ENCODE assay signal across 24 mouse cellular contexts in the genomic region with DNA sequence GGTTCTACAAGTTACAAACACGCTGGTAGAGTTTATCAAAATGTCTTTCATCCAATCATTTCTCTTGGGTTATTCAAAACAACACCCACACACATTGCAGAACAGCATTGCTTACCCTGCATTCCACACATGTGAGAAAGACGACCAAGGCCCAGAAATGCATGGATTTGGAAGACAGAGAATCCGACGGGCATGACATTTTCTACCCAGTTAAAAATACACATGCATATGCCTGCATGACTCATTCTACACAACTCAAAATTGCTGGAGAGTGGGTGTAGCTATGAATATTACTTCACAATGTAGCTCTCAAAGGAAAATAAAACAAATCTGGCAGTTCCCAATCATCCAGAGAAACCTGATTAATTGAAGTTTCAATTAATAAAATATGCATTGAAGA. TPM values are rescaled to one million over a fixed set of nuclear protein-coding genes. Genes with fewer than 3 reads are reported as not detected.
DNase-seq lines count a peak whose midpoint lies in the region; ATAC-seq and TF ChIP-seq lines count a peak whose summit lies in the region.
"Had no signal": no experiment of that assay in that cellular context is flagged by ENCODE, and none has a peak within 500 bp of the region (broad histone marks: within the 10 kb centered on the region; RNA-seq: fewer than 3 reads in every experiment).

No protein-coding gene starts in this region.

- TF ChIP-seq EP300 in lung, postnatal 0 days (IDR thresholded peaks at IDR 0.05) = no peak

- no peak for ATAC-seq in lung, postnatal 0 days
- ATAC-seq: forebrain, embryonic 15.5 days; liver, postnatal 0 days had no signal

- TF ChIP-seq CTCF in left cerebral cortex, adult 2 months (IDR thresholded peaks at IDR 0.05) = no peak
- TF ChIP-seq CTCF in lung, postnatal 0 days (IDR thresholded peaks at IDR 0.05) = no peak

- no peak overlapping the region for H3K4me2 ChIP-seq in lung, postnatal 0 days (replicated peaks; ENCODE audit: low read depth, low read length)
- H3K4me2 ChIP-seq: forebrain, embryonic 15.5 days; limb, embryonic 15.5 days; neural tube, embryonic 12.5 days had no signal

- H3K9ac ChIP-seq in lung, postnatal 0 days (replicated peaks; ENCODE audit: low read depth) = no peak overlapping the region
- H3K9ac ChIP-seq: forebrain, embryonic 15.5 days; limb, embryonic 15.5 days; liver, postnatal 0 days; neural tube, embryonic 12.5 days had no signal

- no peaks in the 10 kb centered on the region for H3K27me3 ChIP-seq in lung, postnatal 0 days (replicated peaks; ENCODE audit: insufficient read depth, low read length)
- H3K27me3 ChIP-seq: CH12.LX; forebrain, embryonic 15.5 days; limb, embryonic 15.5 days; neural tube, embryonic 12.5 days had no signal

- WGBS in lung, postnatal 0 days = 54% methylated on average over 4 of the region's 4 CpGs

- H3K36me3 ChIP-seq in lung, postnatal 0 days (ENCODE audit: insufficient read depth, low read length) = no peaks in the 10 kb centered on the region
- H3K36me3 ChIP-seq: forebrain, embryonic 15.5 days; limb, embryonic 15.5 days; midbrain, embryonic 10.5 days; neural tube, embryonic 12.5 days had no signal

- peak overlapping the region; percentile 67; the same call in 1 of the 2 replicates for H3K27ac ChIP-seq in left cerebral cortex, adult 2 months
- no peak overlapping the region for H3K27ac ChIP-seq in lung, postnatal 0 days (ENCODE audit: low read length)
- H3K27ac ChIP-seq: forebrain, embryonic 15.5 days; limb, embryonic 15.5 days; midbrain, embryonic 10.5 days; neural tube, embryonic 12.5 days had no signal

- no peaks in the 10 kb centered on the region for H3K9me3 ChIP-seq in lung, postnatal 0 days (ENCODE audit: low read length)
- H3K9me3 ChIP-seq: forebrain, embryonic 15.5 days; limb, embryonic 15.5 days; midbrain, embryonic 10.5 days; neural tube, embryonic 12.5 days had no signal

- no peak overlapping the region for H3K4me3 ChIP-seq in left cerebral cortex, adult 2 months
- H3K4me3 ChIP-seq in lung, postnatal 0 days (ENCODE audit: low read depth, low read length) = no peak overlapping the region
- H3K4me3 ChIP-seq: erythroblast, embryonic 14.5 days; forebrain, embryonic 15.5 days; limb, embryonic 15.5 days; midbrain, embryonic 10.5 days; neural tube, embryonic 12.5 days had no signal

- no peaks in the 10 kb centered on the region for H3K4me1 ChIP-seq in lung, postnatal 0 days (ENCODE audit: insufficient read depth, low read depth, low read length)
- H3K4me1 ChIP-seq: forebrain, embryonic 15.5 days; limb, embryonic 15.5 days; midbrain, embryonic 10.5 days; neural tube, embryonic 12.5 days had no signal

- intact Hi-C loops in left cerebral cortex, adult 2 months (cut with DNase I) = no loop called here

- DNase-seq in layer of hippocampus, adult 11-12 months (ENCODE audit: low spot score) = peak; percentile 50
- DNase-seq in layer of hippocampus, postnatal 10 days (ENCODE audit: low spot score in 2 of 2) = no peak
- peak; percentile 27 to 68 for DNase-seq in frontal cortex, postnatal 36 days (ENCODE audit: low spot score in 2 of 2)
- peak; percentile 17 to 23 for DNase-seq in left cerebral cortex, adult 2 months (ENCODE audit: extremely low spot score in 1 of 2, low spot score in 2 of 2)
- peak; percentile 36 to 53 for DNase-seq in right cerebral cortex, postnatal 36 days (ENCODE audit: low spot score in 2 of 2)
- DNase-seq in embryo, embryonic 10 days (ENCODE audit: low spot score) = no peak
- no peak for DNase-seq in lung, postnatal 0 days (ENCODE audit: low spot score)
- DNase-seq in embryo, embryonic 11 days = no peak
- DNase-seq: adrenal gland, adult 8-10 months; cerebellum, adult 11-12 months; cerebellum, postnatal 25 days; gastrocnemius, postnatal 10 days; heart, adult 18-20 months; kidney, postnatal 4 days; liver, postnatal 0 days; lung, postnatal 4 days; spleen, adult 18-20 months had no signal

RNA-seq across cellular contexts. Expression of a gene that starts 41.0 kb away (rescaled TPM):
- 100 to 1,000 TPM; 112 to 122 TPM for total RNA-seq in layer of hippocampus, postnatal 10 days (2021)
- 10 to 100 TPM; 91.3 to 96.7 TPM for total RNA-seq in left cerebral cortex, adult 2 months (2021)
- 0.06 TPM in 1 of 2 replicates, not detected in the other for polyA plus RNA-seq in lung, postnatal 0 days (2015; fragmentation: Nextera tagmentation; extraction: Ambion mirVana)
- total RNA-seq: CH12.LX; heart, adult 18-20 months; monocyte, adult 5-6 weeks had no signal
- polyA plus RNA-seq: erythroblast, embryonic 14.5 days; liver, postnatal 0 days had no signal

Comparison
In these comparisons a context has a peak if more than half of its experiments do, and no peak if none do; other contexts are left out.
1. DNase-seq: peak in layer of hippocampus, adult 11-12 months (single experiment), frontal cortex, postnatal 36 days (2 of 2), left cerebral cortex, adult 2 months (2 of 2) and right cerebral cortex, postnatal 36 days (2 of 2); none in layer of hippocampus, postnatal 10 days (0 of 2), embryo, embryonic 10 days (single experiment), lung, postnatal 0 days (single experiment) and embryo, embryonic 11 days (single experiment).